Mouse (Mus musculus): ENCODE results near the gene Tspan14. TPM values are rescaled to one million over a fixed set of nuclear protein-coding genes. Genes with fewer than 3 reads are reported as not detected.
A peak's percentile ranks its signal among the peaks of the same experiment; 100 is the strongest.

The Tspan14 gene
- polyA plus RNA-seq, 1 experiment from 2014 or later: 61.7 TPM

DNA sequence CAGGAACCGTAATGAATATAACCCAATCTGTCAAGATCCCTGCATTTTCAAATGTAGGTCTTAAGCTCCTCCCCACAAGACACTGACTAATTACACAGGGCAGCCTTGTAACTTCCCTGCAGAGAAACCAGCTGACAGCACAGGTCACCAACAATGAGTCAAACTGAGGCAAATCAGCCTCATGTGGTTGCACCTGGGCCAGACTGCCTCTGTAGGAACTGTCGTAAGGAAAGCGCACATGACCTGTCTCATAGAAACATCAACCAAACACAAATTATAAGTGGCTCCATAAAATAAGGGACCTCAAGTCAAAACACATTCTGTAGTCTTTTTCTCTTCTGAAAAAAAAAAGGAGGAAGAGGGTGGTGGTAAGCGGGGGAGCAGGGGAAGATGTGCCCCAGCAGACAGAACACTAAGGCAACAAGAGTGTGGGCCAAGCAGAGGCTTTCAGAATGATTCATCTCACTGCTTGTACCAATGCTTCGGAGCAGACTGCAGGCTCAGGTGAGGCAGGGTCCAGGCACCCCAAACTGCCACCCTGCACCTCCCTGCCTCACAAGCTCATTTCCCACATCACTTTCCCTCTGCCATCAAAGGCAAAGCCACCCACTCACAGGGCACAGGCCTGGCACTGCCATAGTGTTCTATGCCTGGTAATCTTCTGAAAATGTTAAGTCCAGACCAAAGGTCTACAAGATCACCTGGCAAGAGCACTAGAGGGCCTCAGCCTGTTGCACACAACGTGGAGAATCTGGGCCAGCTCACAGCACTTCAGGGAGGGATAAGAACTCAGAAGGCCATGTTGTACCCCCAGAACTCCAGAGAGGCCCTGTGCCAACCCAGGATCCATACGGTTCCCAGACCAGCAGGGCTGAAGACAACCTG is 16.6 kb downstream of the Tspan14 start:
- peaks cover 28% of the 10 kb centered on the region for H3K4me1 ChIP-seq (ENCODE audit: control insufficient read depth, insufficient read depth, low read length)
- no peaks in the 10 kb centered on the region for H3K27me3 ChIP-seq (ENCODE audit: control insufficient read depth, insufficient read depth, low read depth, low read length)
- no peaks in the 10 kb centered on the region for H3K36me3 ChIP-seq (ENCODE audit: control insufficient read depth, insufficient read depth, low read length)
- 76% methylated on average over 7 of the region's 7 CpGs for WGBS
- no peak for ATAC-seq
- H3K27ac ChIP-seq (ENCODE audit: low read length): 0 out of 2 replicates have a peak overlapping the region, but pooled peaks have one; percentile 47
- H3K9ac ChIP-seq (ENCODE audit: low read depth, low read length): no peak overlapping the region
- no peak overlapping the region for H3K4me2 ChIP-seq (ENCODE audit: low read length)
- no peaks in the 10 kb centered on the region for H3K9me3 ChIP-seq (replicated peaks; ENCODE audit: control insufficient read depth, low read length, poor library complexity, severe bottlenecking)
- H3K4me3 ChIP-seq (ENCODE audit: low read depth, low read length): no peak overlapping the region

DNA sequence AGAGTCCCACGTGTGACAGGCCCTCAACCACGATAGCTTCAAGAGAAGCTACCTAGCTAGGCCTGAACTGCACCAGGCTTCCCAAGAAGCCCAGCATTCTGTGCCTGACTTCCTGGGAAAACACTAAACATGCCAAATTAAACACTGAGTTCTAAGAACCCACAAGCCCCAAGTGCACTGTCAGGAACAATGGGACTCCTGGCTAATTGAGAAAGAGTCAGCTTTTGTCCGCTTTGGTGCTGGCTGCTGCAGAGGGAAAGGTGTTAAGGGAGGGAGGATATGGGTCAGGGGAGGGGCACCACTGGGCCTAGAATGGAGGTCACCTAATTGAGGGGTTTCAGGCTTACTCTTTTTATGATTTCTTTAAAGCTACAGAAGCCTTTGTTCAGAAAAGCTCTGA is 17.6 kb downstream of the Tspan14 start:
- H3K4me2 ChIP-seq (ENCODE audit: low read length): no peak overlapping the region
- H3K4me3 ChIP-seq (ENCODE audit: low read depth, low read length): no peak overlapping the region
- no peaks in the 10 kb centered on the region for H3K27me3 ChIP-seq (ENCODE audit: control insufficient read depth, insufficient read depth, low read depth, low read length)
- H3K36me3 ChIP-seq (ENCODE audit: control insufficient read depth, insufficient read depth, low read length): no peaks in the 10 kb centered on the region
- H3K27ac ChIP-seq (ENCODE audit: low read length): 0 out of 2 replicates have a peak overlapping the region, but pooled peaks have one; percentile 33
- ATAC-seq: no peak; the same call in 1 of the 2 replicates
- no peak overlapping the region for H3K9ac ChIP-seq (ENCODE audit: low read depth, low read length)
- H3K4me1 ChIP-seq (ENCODE audit: control insufficient read depth, insufficient read depth, low read length): peaks cover 22% of the 10 kb centered on the region
- WGBS: 39% methylated on average over 3 of the region's 3 CpGs
- H3K9me3 ChIP-seq (replicated peaks; ENCODE audit: control insufficient read depth, low read length, poor library complexity, severe bottlenecking): no peaks in the 10 kb centered on the region

GRCm38 (mm10) chr14:40948522-40948921 is 18.1 kb downstream of the Tspan14 start:
- no peak overlapping the region for H3K4me3 ChIP-seq (ENCODE audit: low read depth, low read length)
- H3K9me3 ChIP-seq (replicated peaks; ENCODE audit: control insufficient read depth, low read length, poor library complexity, severe bottlenecking): no peaks in the 10 kb centered on the region
- H3K36me3 ChIP-seq (ENCODE audit: control insufficient read depth, insufficient read depth, low read length): no peaks in the 10 kb centered on the region
- no peaks in the 10 kb centered on the region for H3K27me3 ChIP-seq (ENCODE audit: control insufficient read depth, insufficient read depth, low read depth, low read length)
- H3K9ac ChIP-seq (ENCODE audit: low read depth, low read length): no peak overlapping the region
- no peak for ATAC-seq
- H3K4me2 ChIP-seq (ENCODE audit: low read length): no peak overlapping the region
- no peak overlapping the region; the same call in 1 of the 2 replicates for H3K27ac ChIP-seq (ENCODE audit: low read length)
- peaks cover 22% of the 10 kb centered on the region for H3K4me1 ChIP-seq (ENCODE audit: control insufficient read depth, insufficient read depth, low read length)
- 94% methylated on average over 5 of the region's 5 CpGs for WGBS

GRCm38 (mm10) chr14:40947431-40948394 is 18.9 kb downstream of the Tspan14 start:
- Histone ChIP-seq H3K27me3 (ENCODE audit: control insufficient read depth, insufficient read depth, low read depth, low read length) (no peaks in the 10 kb centered on the region), H3K27ac (ENCODE audit: low read length) (no peak overlapping the region), H3K4me1 (ENCODE audit: control insufficient read depth, insufficient read depth, low read length) (peaks cover 19% of the 10 kb centered on the region), H3K9ac (ENCODE audit: low read depth, low read length) (no peak overlapping the region), H3K4me2 (ENCODE audit: low read length) (no peak overlapping the region), H3K36me3 (ENCODE audit: control insufficient read depth, insufficient read depth, low read length) (no peaks in the 10 kb centered on the region), H3K9me3 (replicated peaks; ENCODE audit: control insufficient read depth, low read length, poor library complexity, severe bottlenecking) (no peaks in the 10 kb centered on the region), H3K4me3 (ENCODE audit: low read depth, low read length) (no peak overlapping the region)
- 92% methylated on average over 14 of the region's 14 CpGs for WGBS
- ATAC-seq: no peak

DNA sequence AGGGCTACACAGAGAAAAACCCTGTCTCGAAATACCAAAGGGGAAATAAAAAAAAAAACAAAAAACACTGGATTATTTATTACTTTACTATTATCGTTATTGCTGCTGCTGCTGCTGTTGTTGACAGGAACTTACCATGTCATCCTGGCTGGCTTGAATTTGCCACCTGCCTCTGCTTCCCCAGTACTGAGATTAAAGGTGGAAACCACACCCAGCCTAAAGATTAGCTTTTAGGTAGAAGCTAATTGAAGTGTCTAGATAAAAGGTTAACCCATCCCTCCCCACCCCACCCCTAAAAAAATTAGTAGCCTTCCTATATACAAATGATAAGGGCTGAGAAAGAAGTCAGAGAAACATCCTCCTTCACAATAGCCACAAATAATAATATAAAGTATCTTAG is 22.8 kb downstream of the Tspan14 start:
- Histone ChIP-seq H3K36me3 (ENCODE audit: control insufficient read depth, insufficient read depth, low read length) (no peaks in the 10 kb centered on the region), H3K4me3 (ENCODE audit: low read depth, low read length) (no peak overlapping the region), H3K27ac (ENCODE audit: low read length) (no peak overlapping the region), H3K4me2 (ENCODE audit: low read length) (no peak overlapping the region), H3K27me3 (ENCODE audit: control insufficient read depth, insufficient read depth, low read depth, low read length) (no peaks in the 10 kb centered on the region), H3K9ac (ENCODE audit: low read depth, low read length) (no peak overlapping the region), H3K4me1 (ENCODE audit: control insufficient read depth, insufficient read depth, low read length) (peaks cover 2% of the 10 kb centered on the region; the same call in 1 of the 2 replicates), H3K9me3 (replicated peaks; ENCODE audit: control insufficient read depth, low read length, poor library complexity, severe bottlenecking) (no peaks in the 10 kb centered on the region)
- ATAC-seq: no peak
- WGBS: 97% methylated on average over 2 of the region's 2 CpGs

- H3K9ac ChIP-seq (ENCODE audit: low read depth, low read length): no peak overlapping the region
- H3K27me3 ChIP-seq (ENCODE audit: control insufficient read depth, insufficient read depth, low read depth, low read length): no peaks in the 10 kb centered on the region
- no peak overlapping the region for H3K27ac ChIP-seq (ENCODE audit: low read length)
- 94% methylated on average over 2 of the region's 2 CpGs for WGBS
- H3K4me1 ChIP-seq (ENCODE audit: control insufficient read depth, insufficient read depth, low read length): no peaks in the 10 kb centered on the region
- H3K4me3 ChIP-seq (ENCODE audit: low read depth, low read length): no peak overlapping the region
- H3K9me3 ChIP-seq (replicated peaks; ENCODE audit: control insufficient read depth, low read length, poor library complexity, severe bottlenecking): no peaks in the 10 kb centered on the region
- no peak for ATAC-seq
- no peak overlapping the region for H3K4me2 ChIP-seq (ENCODE audit: low read length)
- no peaks in the 10 kb centered on the region for H3K36me3 ChIP-seq (ENCODE audit: control insufficient read depth, insufficient read depth, low read length)
Observed at GRCm38 (mm10) chr14:40942429-40942828, 24.2 kb downstream of the Tspan14 start.

GRCm38 (mm10) chr14:40938380-40938987 is 28.1 kb downstream of the Tspan14 start:
- no peak for ATAC-seq
- Histone ChIP-seq H3K36me3 (ENCODE audit: control insufficient read depth, insufficient read depth, low read length) (no peaks in the 10 kb centered on the region), H3K9ac (ENCODE audit: low read depth, low read length) (no peak overlapping the region), H3K4me3 (ENCODE audit: low read depth, low read length) (no peak overlapping the region), H3K27me3 (ENCODE audit: control insufficient read depth, insufficient read depth, low read depth, low read length) (no peaks in the 10 kb centered on the region), H3K9me3 (replicated peaks; ENCODE audit: control insufficient read depth, low read length, poor library complexity, severe bottlenecking) (no peaks in the 10 kb centered on the region), H3K4me2 (ENCODE audit: low read length) (no peak overlapping the region), H3K4me1 (ENCODE audit: control insufficient read depth, insufficient read depth, low read length) (no peaks in the 10 kb centered on the region), H3K27ac (ENCODE audit: low read length) (no peak overlapping the region)
- 87% methylated on average over 11 of the region's 11 CpGs for WGBS

DNA sequence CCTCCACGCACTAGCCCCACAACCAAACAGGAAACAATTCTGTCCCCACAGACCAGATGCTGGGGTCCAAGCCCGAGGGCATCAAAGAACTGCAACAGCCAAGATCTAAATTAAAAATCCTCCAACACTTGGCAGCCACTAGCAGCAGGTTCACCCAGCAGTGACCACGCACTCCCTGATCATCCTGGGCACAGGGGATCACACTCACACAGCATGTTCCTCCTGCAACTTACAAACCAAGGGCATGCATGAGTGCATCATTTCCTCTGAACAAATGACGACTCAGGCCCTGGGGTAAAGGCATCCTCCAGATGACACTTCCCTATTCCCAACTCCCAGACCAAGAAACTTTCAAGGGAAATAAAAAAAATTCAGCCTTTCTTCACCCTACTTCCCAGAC is 29.6 kb downstream of the Tspan14 start:
- 64% methylated on average over 4 of the region's 4 CpGs for WGBS
- H3K9ac ChIP-seq (ENCODE audit: low read depth, low read length): no peak overlapping the region
- no peak overlapping the region for H3K4me2 ChIP-seq (ENCODE audit: low read length)
- ATAC-seq: no peak
- H3K4me3 ChIP-seq (ENCODE audit: low read depth, low read length): no peak overlapping the region
- H3K36me3 ChIP-seq (ENCODE audit: control insufficient read depth, insufficient read depth, low read length): no peaks in the 10 kb centered on the region
- H3K9me3 ChIP-seq (replicated peaks; ENCODE audit: control insufficient read depth, low read length, poor library complexity, severe bottlenecking): no peaks in the 10 kb centered on the region
- no peaks in the 10 kb centered on the region for H3K4me1 ChIP-seq (ENCODE audit: control insufficient read depth, insufficient read depth, low read length)
- H3K27ac ChIP-seq (ENCODE audit: low read length): no peak overlapping the region
- H3K27me3 ChIP-seq (ENCODE audit: control insufficient read depth, insufficient read depth, low read depth, low read length): no peaks in the 10 kb centered on the region
